Mouse (Mus musculus) ES-E14 (cell line): Measurements from ENCODE around the gene Eif5. TPM values are rescaled to one million over a fixed set of nuclear protein-coding genes. Genes with fewer than 3 reads are reported as not detected.

Experiments
- DNase-seq: peaks from one replicate; pipeline ENCODE4 v3.0.0-alpha.2; 2013; ENCODE audit warnings: low read depth, low spot score
- H3K27ac ChIP-seq: 2 replicates; pipeline ENCODE4 v1.5.1; 2012; ENCODE audit warnings: low read depth, mild to moderate bottlenecking, low read length, moderate library complexity, mixed read lengths; ENCODE audit not compliant: poor library complexity, insufficient read depth, severe bottlenecking
- H3K36me3 ChIP-seq: 2 replicates; pipeline ENCODE4 v1.6.1; 2012; ENCODE audit warnings: mild to moderate bottlenecking, low read length, moderate library complexity, mixed read lengths; ENCODE audit not compliant: control insufficient read depth, poor library complexity, insufficient read depth, severe bottlenecking
- H3K4me1 ChIP-seq, 2 experiments: fragments of 150-350 bp in 1 of 2; sonication (generic) in 1 of 2; 2 replicates each; pipeline ENCODE4 v1.6.1; 2012; ENCODE audit warnings: low read length in 2 of 2, mild to moderate bottlenecking in 1 of 2, mixed read lengths in 1 of 2; ENCODE audit not compliant: control insufficient read depth in 2 of 2, insufficient read depth in 2 of 2, poor library complexity in 1 of 2
- H3K4me3 ChIP-seq, 2 experiments: fragments of 150-350 bp in 1 of 2; sonication (generic) in 1 of 2; 2 replicates each; pipeline ENCODE4 v1.5.1; 2012; ENCODE audit warnings: low read length in 2 of 2, low read depth in 1 of 2, mild to moderate bottlenecking in 1 of 2, mixed read lengths in 1 of 2; ENCODE audit not compliant: insufficient read depth in 1 of 2, poor library complexity in 1 of 2, severe bottlenecking in 1 of 2
- H3K9ac ChIP-seq: 2 replicates; pipeline ENCODE4 v1.6.1; 2012; ENCODE audit warnings: low read depth, mild to moderate bottlenecking, low read length, mixed read lengths; ENCODE audit not compliant: poor library complexity, insufficient read depth, severe bottlenecking
- H3K9me3 ChIP-seq: fragments of 150-350 bp; sonication (generic); 2 replicates; pipeline ENCODE4 v1.6.1; 2012; ENCODE audit warnings: low read depth, mild to moderate bottlenecking, low read length; ENCODE audit not compliant: control insufficient read depth, insufficient read depth
- CHD2 ChIP-seq: IDR thresholded peaks from 2 replicates; pipeline ENCODE4 v1.6.1; 2014; ENCODE audit warnings: mild to moderate bottlenecking, low read depth, low read length, inconsistent platforms
- HCFC1 ChIP-seq: IDR thresholded peaks from 2 replicates; pipeline ENCODE4 v1.6.1; 2012; ENCODE audit warnings: low read length, inconsistent platforms, borderline replicate concordance; ENCODE audit not compliant: insufficient read depth
- MAFK ChIP-seq: IDR thresholded peaks from 2 replicates; pipeline ENCODE4 v1.6.1; 2014; ENCODE audit warnings: mild to moderate bottlenecking, low read depth, low read length, inconsistent platforms; ENCODE audit not compliant: insufficient read depth
- ZC3H11A ChIP-seq: IDR thresholded peaks from 2 replicates; pipeline ENCODE4 v1.6.1; 2012; ENCODE audit warnings: low read depth, mild to moderate bottlenecking, inconsistent platforms, low read length, borderline replicate concordance
- ZNF384 ChIP-seq: IDR thresholded peaks from 2 replicates; pipeline ENCODE4 v1.6.1; 2012; ENCODE audit warnings: low read depth, low read length, inconsistent platforms
- in situ Hi-C, 2 experiments: fragments of 600-800 bp; cut with MboI; formaldehyde crosslinking; loops; one replicate each; pipeline ENCODE4 v1.15.1; 2025; ENCODE audit warnings: low sequenced_read_pairs in 2 of 2, inconsistent platforms in 1 of 2; ENCODE audit not compliant: unreplicated experiment in 2 of 2
- total RNA-seq: library from RNA; depleted of rRNA; stranded (reverse); fragments of 300-350 nt; gene quantifications from 2 replicates; pipeline ENCODE4 v1.2.3, GENCODE M21; 2012

Gene Eif5
- total RNA-seq, 1 experiment: 269 TPM

GRCm38 (mm10) chr12:111514231-111514792, 23.5 kb upstream of the Eif5 start:
- no peak for TF ChIP-seq MAFK
- DNase-seq: no peak
- H3K27ac ChIP-seq: no peak overlapping the region
- H3K4me1 ChIP-seq: peaks cover 0 to 4% of the 10 kb centered on the region in 2 experiments; a peak in 2 of 4 replicates
- in situ Hi-C loops: no loop called here
- H3K9me3 ChIP-seq: no peaks in the 10 kb centered on the region
- H3K9ac ChIP-seq: no peak overlapping the region
- H3K4me3 ChIP-seq: no peak overlapping the region
- H3K36me3 ChIP-seq: no peaks in the 10 kb centered on the region

DNA sequence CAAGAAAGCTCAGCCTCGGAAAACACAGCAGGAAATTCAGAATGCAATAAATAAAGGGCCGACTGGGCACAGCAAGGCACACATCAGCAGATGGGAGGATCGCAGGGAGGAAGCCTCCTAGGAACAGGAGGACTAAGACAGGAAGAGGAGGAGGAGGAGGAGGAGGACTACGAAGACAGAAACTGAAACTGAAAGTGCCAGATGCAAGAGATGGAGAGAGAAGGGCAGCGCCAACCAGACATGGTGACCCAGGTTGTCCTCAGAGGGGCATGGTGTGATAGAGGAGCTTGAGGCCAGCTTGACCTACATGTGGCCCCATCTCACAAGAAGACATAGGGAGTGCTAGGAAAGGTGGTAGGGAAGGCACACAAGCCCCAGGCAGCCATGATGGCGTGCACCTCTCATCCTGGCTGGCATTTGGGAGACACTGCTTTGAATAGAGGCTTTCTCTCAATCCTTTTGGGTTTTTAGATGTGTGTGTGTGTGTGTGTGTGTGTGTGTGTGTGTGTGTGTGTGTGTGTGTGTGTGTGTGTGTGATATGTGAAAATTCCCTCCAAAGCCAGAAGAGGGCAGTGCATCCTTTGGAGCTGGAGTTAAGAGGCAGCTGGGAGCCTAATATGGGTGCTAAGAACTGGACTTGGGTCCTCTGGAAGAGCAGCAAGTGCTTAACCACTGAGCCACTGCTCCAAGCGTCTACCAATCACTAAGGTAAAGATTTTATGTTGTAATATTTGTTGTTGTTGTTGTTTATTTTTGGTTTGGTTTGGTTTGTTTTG, 22.8 kb upstream of the Eif5 start:
- H3K4me3 ChIP-seq: no peak overlapping the region
- no peaks in the 10 kb centered on the region for H3K36me3 ChIP-seq
- peaks cover 0 to 4% of the 10 kb centered on the region in 2 experiments; a peak in 2 of 4 replicates for H3K4me1 ChIP-seq
- no peaks in the 10 kb centered on the region for H3K9me3 ChIP-seq
- in situ Hi-C loops: no loop called here
- no peak overlapping the region for H3K27ac ChIP-seq
- H3K9ac ChIP-seq: no peak overlapping the region
- no peak for DNase-seq
- TF ChIP-seq ZC3H11A: no peak
- TF ChIP-seq HCFC1: no peak
- no peak for TF ChIP-seq CHD2
- TF ChIP-seq ZNF384: no peak
- TF ChIP-seq MAFK: no peak

GRCm38 (mm10) chr12:111515920-111516319, 21.9 kb upstream of the Eif5 start:
- DNase-seq: no peak
- in situ Hi-C loops: no loop called here
- H3K9me3 ChIP-seq: no peaks in the 10 kb centered on the region
- H3K27ac ChIP-seq: no peak overlapping the region
- no peak overlapping the region for H3K4me3 ChIP-seq
- TF ChIP-seq ZNF384 (no peak), ZC3H11A (no peak), HCFC1 (no peak), CHD2 (no peak), MAFK (no peak)
- no peak overlapping the region for H3K9ac ChIP-seq
- H3K36me3 ChIP-seq: no peaks in the 10 kb centered on the region
- H3K4me1 ChIP-seq: peaks cover 0 to 4% of the 10 kb centered on the region in 2 experiments; a peak in 2 of 4 replicates

GRCm38 (mm10) chr12:111516826-111517225, 21.0 kb upstream of the Eif5 start:
- Histone ChIP-seq H3K4me3 (no peak overlapping the region), H3K27ac (no peak overlapping the region), H3K36me3 (no peaks in the 10 kb centered on the region), H3K4me1 (peaks cover 0 to 4% of the 10 kb centered on the region in 2 experiments; a peak in 2 of 4 replicates), H3K9me3 (no peaks in the 10 kb centered on the region), H3K9ac (no peak overlapping the region)
- in situ Hi-C loops: no loop called here
- no peak for DNase-seq
- no peak for TF ChIP-seq ZC3H11A
- no peak for TF ChIP-seq HCFC1
- TF ChIP-seq CHD2: no peak
- no peak for TF ChIP-seq MAFK
- TF ChIP-seq ZNF384: no peak

DNA sequence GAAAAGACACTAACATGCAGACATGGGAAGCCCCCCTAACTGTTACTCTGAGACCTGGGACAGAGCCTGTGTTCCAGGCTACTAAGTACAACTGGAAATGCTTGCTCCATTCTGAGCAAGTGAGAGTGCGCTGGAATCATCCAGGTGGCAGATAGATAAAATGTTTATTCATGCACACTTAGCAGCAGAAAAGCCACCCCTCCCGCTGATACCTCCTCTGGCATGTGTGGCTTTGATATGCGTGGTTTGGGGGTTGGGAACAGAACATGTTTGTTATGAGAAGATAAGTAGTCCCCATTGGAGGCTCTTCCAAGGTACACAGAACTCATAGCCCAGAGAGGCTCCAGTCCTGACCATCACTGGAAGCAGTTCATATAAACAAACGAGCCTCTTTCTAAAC, 19.9 kb upstream of the Eif5 start:
- DNase-seq: no peak
- Histone ChIP-seq H3K4me3 (no peak overlapping the region), H3K4me1 (peaks cover 0 to 4% of the 10 kb centered on the region in 2 experiments; a peak in 2 of 4 replicates), H3K9ac (no peak overlapping the region), H3K9me3 (no peaks in the 10 kb centered on the region), H3K36me3 (no peaks in the 10 kb centered on the region), H3K27ac (no peak overlapping the region)
- no peak for TF ChIP-seq HCFC1
- TF ChIP-seq CHD2: no peak
- TF ChIP-seq ZC3H11A: no peak
- TF ChIP-seq ZNF384: no peak
- no peak for TF ChIP-seq MAFK
- in situ Hi-C loops: no loop called here
